Mouse (Mus musculus): Measurements from ENCODE around the gene Smpd4. TPM values are rescaled to one million over a fixed set of nuclear protein-coding genes. Genes with fewer than 3 reads are reported as not detected.

Smpd4 gene
- polyA plus RNA-seq, 2 experiments: 18.8 to 28.8 TPM

DNA sequence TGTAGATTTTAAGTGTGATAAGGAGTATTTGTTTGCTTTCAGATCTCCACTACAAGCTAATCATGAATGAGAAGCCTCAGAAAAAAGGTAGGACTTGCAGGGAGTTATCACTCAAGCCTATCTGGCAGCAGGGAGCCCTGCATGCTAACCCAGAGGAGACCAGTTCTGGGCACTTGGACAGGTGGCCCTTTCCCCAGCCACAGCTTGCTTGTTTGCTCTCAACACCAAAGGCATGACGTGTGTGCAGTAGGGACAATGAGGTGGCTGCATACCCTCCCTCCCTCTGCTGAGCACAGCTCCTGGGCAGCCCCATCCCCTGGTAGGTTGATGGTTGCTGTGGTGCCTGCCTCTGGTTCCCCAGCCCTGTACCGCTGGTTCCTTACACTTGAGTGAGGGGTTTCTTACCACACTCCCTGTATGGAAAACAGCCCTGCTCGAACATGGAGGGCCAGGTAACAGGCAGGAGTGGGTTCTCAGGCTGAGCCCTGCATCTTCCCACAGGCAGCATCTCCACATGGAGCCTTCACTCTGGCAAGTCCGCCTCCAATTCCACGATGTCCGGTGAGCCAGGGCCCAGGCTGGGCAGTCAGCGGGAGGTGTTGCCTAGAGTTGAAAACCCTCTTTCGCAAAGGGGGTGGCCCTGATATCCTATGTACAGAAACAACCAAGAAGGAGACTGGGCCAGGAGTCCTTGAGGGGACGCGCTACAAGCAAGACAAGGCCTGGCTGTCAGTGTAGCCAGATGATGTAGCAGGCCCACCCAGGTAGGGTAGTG, 28.6 kb downstream of the Smpd4 start:
- Histone ChIP-seq H3K27me3 (ENCODE audit: control insufficient read depth, insufficient read depth, low read length) (no peaks in the 10 kb centered on the region), H3K9ac (replicated peaks) (no peak overlapping the region), H3K9me3 (ENCODE audit: control insufficient read depth, low read length) (no peaks in the 10 kb centered on the region), H3K36me3 (replicated peaks; ENCODE audit: control insufficient read depth, insufficient read depth, low read depth) (peaks cover 9% of the 10 kb centered on the region), H3K4me2 (ENCODE audit: low read depth) (no peak overlapping the region), H3K4me1 (replicated peaks; ENCODE audit: control insufficient read depth in 2 of 2, insufficient read depth in 2 of 2, low read length in 1 of 2) (peaks cover 11 to 19% of the 10 kb centered on the region in 2 experiments), H3K27ac (no peak overlapping the region), H3K4me3 (ENCODE audit: insufficient read depth in 1 of 2, low read depth in 2 of 2, low read length in 2 of 2) (no peak overlapping the region)
- WGBS (ENCODE audit: insufficient replicate concordance): 80% methylated on average over 10 of the region's 10 CpGs
- DNase-seq (ENCODE audit: low read depth in 3 of 3, low spot score in 3 of 3) (no peak), ATAC-seq (ENCODE audit: insufficient read depth) (no peak)
- TF ChIP-seq EP300 (IDR thresholded peaks at IDR 0.05; ENCODE audit: low read depth): no peak
- TF ChIP-seq CTCF (IDR thresholded peaks at IDR 0.05; ENCODE audit: low read depth): no peak

DNA sequence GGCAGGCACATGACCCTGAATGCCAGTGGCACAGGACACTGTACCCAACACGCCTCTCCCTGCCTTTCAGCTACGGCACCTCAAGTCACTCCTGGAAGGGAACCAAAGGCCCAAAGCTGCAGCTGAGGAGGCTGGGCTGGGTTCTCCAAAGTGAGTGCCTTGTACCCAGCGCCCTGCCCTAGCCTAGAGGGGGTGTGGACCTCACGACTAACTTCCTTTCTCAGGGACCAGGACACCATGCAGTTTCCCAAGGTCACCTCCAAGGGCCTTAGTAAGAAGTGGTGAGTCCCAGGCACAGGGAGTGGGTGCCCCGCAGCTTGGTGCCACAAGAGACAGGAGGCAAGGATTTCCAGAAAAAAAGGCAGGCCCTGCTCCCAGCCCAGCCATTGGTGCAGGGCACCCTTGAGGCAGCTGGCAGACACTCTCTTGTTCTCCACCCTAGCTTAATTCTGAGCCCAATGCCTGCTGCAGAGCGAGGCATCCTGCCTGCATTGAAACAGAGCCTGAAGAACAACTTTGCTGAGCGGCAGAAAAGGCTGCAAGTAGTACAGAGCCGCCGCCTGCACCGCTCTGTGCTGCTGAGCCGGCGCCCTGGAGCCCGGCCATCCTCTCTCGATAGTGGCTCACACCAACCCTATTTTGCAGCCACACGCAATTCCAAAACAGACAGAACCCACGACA, 30.9 kb downstream of the Smpd4 start:
- H3K27ac ChIP-seq: no peak overlapping the region
- WGBS (ENCODE audit: insufficient replicate concordance): 88% methylated on average over 16 of the region's 16 CpGs
- no peaks in the 10 kb centered on the region for H3K9me3 ChIP-seq (ENCODE audit: control insufficient read depth, low read length)

DNA sequence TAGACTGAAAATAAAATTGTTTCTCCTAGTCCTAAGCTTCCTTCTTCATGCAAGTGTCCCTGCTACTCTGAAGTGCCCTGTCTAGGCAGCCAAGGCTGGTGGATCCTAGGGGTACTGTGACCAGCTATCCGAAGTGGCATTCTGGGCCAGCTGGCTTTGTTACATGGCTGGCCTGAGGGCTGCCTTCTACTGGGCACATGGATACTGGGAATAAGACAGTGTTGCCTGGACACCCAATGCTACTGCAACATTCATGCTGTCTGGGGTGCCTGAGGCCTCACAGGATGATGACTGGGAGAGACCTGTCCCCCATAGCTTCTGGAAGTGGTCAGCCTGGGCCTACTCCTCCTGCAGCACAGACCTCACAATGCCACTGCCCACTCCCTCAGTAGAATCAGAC, 31.6 kb downstream of the Smpd4 start:
- Histone ChIP-seq H3K27me3 (ENCODE audit: control insufficient read depth, insufficient read depth, low read length) (no peaks in the 10 kb centered on the region), H3K9me3 (ENCODE audit: control insufficient read depth, low read length) (no peaks in the 10 kb centered on the region), H3K9ac (replicated peaks) (no peak overlapping the region), H3K4me1 (replicated peaks; ENCODE audit: control insufficient read depth in 2 of 2, insufficient read depth in 2 of 2, low read length in 1 of 2) (peaks cover 11 to 15% of the 10 kb centered on the region in 2 experiments), H3K4me2 (ENCODE audit: low read depth) (no peak overlapping the region), H3K27ac (no peak overlapping the region), H3K36me3 (replicated peaks; ENCODE audit: control insufficient read depth, insufficient read depth, low read depth) (peaks cover 19% of the 10 kb centered on the region), H3K4me3 (ENCODE audit: insufficient read depth in 1 of 2, low read depth in 2 of 2, low read length in 2 of 2) (no peak overlapping the region)
- DNase-seq (ENCODE audit: low read depth in 3 of 3, low spot score in 3 of 3): no peak
- TF ChIP-seq CTCF (IDR thresholded peaks at IDR 0.05; ENCODE audit: low read depth): no peak
- TF ChIP-seq EP300 (IDR thresholded peaks at IDR 0.05; ENCODE audit: low read depth): no peak
- no peak for ATAC-seq (ENCODE audit: insufficient read depth)
- WGBS (ENCODE audit: insufficient replicate concordance): 71% methylated on average over 1 of the region's 1 CpGs

More for the DNA sequence above, 30.9 kb downstream of the Smpd4 start:
- Histone ChIP-seq H3K4me3 (ENCODE audit: insufficient read depth in 1 of 2, low read depth in 2 of 2, low read length in 2 of 2) (no peak overlapping the region), H3K9ac (replicated peaks) (no peak overlapping the region), H3K27me3 (ENCODE audit: control insufficient read depth, insufficient read depth, low read length) (no peaks in the 10 kb centered on the region), H3K4me1 (replicated peaks; ENCODE audit: control insufficient read depth in 2 of 2, insufficient read depth in 2 of 2, low read length in 1 of 2) (peaks cover 11 to 19% of the 10 kb centered on the region in 2 experiments), H3K36me3 (replicated peaks; ENCODE audit: control insufficient read depth, insufficient read depth, low read depth) (peaks cover 19% of the 10 kb centered on the region), H3K4me2 (ENCODE audit: low read depth) (no peak overlapping the region)
- ATAC-seq (ENCODE audit: insufficient read depth): no peak
- TF ChIP-seq EP300 (IDR thresholded peaks at IDR 0.05; ENCODE audit: low read depth): no peak
- TF ChIP-seq CTCF (IDR thresholded peaks at IDR 0.05; ENCODE audit: low read depth): no peak
- no peak for DNase-seq (ENCODE audit: low read depth in 3 of 3, low spot score in 3 of 3)

DNA sequence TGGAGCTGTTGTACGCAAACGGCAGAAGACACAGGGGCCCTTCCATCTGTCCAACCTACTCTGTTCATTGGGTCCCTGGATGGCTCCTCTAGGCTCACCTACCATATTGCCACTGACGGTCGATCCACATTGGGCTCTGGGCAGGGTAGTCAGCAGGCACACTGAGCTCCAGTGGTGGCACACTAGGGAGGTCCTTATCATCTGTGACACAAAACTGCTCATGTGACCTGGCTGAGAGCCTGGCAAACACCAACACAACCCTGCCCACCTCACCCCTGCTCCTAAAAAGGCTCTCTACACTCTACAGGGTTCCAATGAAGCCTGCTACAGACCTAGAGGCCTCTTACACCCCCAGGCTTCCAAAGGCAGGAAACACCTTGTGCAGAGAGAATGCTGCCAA, 33.5 kb downstream of the Smpd4 start:
- peaks cover 0 to under 1% of the 10 kb centered on the region in 2 experiments; a peak in 1 of 4 replicates for H3K4me1 ChIP-seq (replicated peaks; ENCODE audit: control insufficient read depth in 2 of 2, insufficient read depth in 2 of 2, low read length in 1 of 2)
- ATAC-seq (ENCODE audit: insufficient read depth) (no peak), DNase-seq (ENCODE audit: low read depth in 3 of 3, low spot score in 3 of 3) (no peak)
- WGBS (ENCODE audit: insufficient replicate concordance): 81% methylated on average over 4 of the region's 4 CpGs
- TF ChIP-seq EP300 (IDR thresholded peaks at IDR 0.05; ENCODE audit: low read depth): no peak
- no peaks in the 10 kb centered on the region for H3K9me3 ChIP-seq (ENCODE audit: control insufficient read depth, low read length)
- no peak overlapping the region for H3K4me2 ChIP-seq (ENCODE audit: low read depth)
- H3K4me3 ChIP-seq (ENCODE audit: insufficient read depth in 1 of 2, low read depth in 2 of 2, low read length in 2 of 2): no peak overlapping the region
- H3K27ac ChIP-seq: no peak overlapping the region
- H3K36me3 ChIP-seq (replicated peaks; ENCODE audit: control insufficient read depth, insufficient read depth, low read depth): peaks cover 19% of the 10 kb centered on the region
- H3K9ac ChIP-seq (replicated peaks): no peak overlapping the region
- no peaks in the 10 kb centered on the region for H3K27me3 ChIP-seq (ENCODE audit: control insufficient read depth, insufficient read depth, low read length)

DNA sequence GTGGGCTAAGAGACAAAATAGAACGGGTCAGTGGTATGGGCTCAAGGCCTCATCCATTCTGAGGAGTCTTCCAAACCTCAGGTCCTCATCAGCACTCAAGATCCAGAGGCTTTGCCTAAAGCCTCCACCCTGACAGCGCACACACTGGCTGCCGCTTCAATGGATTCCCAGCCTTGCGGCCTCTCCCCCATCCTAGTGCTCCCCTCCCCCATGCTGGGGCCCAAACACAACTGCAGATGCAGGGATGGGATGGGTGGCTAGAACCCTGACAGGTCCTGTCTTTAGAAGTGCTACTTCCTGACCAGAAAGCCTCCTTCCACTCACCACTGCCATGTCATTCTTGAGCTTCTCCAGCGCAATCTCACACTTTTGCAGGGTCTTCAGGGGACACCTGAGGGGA, 34.4 kb downstream of the Smpd4 start:
- H3K27ac ChIP-seq: no peak overlapping the region
- TF ChIP-seq CTCF (IDR thresholded peaks at IDR 0.05; ENCODE audit: low read depth) (no peak), EP300 (IDR thresholded peaks at IDR 0.05; ENCODE audit: low read depth) (no peak)
- H3K9ac ChIP-seq (replicated peaks): no peak overlapping the region
- H3K4me1 ChIP-seq (replicated peaks; ENCODE audit: control insufficient read depth in 2 of 2, insufficient read depth in 2 of 2, low read length in 1 of 2): no peaks in the 10 kb centered on the region
- no peaks in the 10 kb centered on the region for H3K9me3 ChIP-seq (ENCODE audit: control insufficient read depth, low read length)
- H3K36me3 ChIP-seq (replicated peaks; ENCODE audit: control insufficient read depth, insufficient read depth, low read depth): peaks cover 19% of the 10 kb centered on the region
- H3K4me2 ChIP-seq (ENCODE audit: low read depth): no peak overlapping the region
- no peaks in the 10 kb centered on the region for H3K27me3 ChIP-seq (ENCODE audit: control insufficient read depth, insufficient read depth, low read length)
- no peak for ATAC-seq (ENCODE audit: insufficient read depth)
- DNase-seq (ENCODE audit: low read depth in 3 of 3, low spot score in 3 of 3): no peak
- H3K4me3 ChIP-seq (ENCODE audit: insufficient read depth in 1 of 2, low read depth in 2 of 2, low read length in 2 of 2): no peak overlapping the region
- WGBS (ENCODE audit: insufficient replicate concordance): 92% methylated on average over 5 of the region's 5 CpGs
